Mouse (Mus musculus) testis, adult 2 months (tissue): ENCODE measurements at regions not wholly inside any gene's neighbourhood (a gene's known extent, or its start where the extent isn't known, plus 50 kb on each side); places are given as distances from the start of the nearest gene placed in this dataset.

Experiments used
- CTCF ChIP-seq: fragments of 200-500 bp; IDR thresholded peaks from 2 replicates; pipeline ENCODE4 v1.5.1; 2012; ENCODE audit warnings: low read depth, mild to moderate bottlenecking, inconsistent platforms, low read length, moderate library complexity; ENCODE audit not compliant: control insufficient read depth, insufficient read depth, insufficient replicate concordance
- POLR2A ChIP-seq: fragments of 200-500 bp; IDR thresholded peaks from 2 replicates; pipeline ENCODE4 v1.6.1; 2012; ENCODE audit warnings: low read depth, mild to moderate bottlenecking, inconsistent platforms, low read length, moderate library complexity; ENCODE audit not compliant: control insufficient read depth

- no peak for TF ChIP-seq CTCF
- no peak for TF ChIP-seq POLR2A
These were observed 483.2 kb upstream of the Klf4 start for GRCm38 (mm10) chr4:56015481-56015880.
